Mouse (Mus musculus): ENCODE results near the gene Dmrtc1c2. TPM values are rescaled to one million over a fixed set of nuclear protein-coding genes. Genes with fewer than 3 reads are reported as not detected.
"Not testable (repeated sequence)": the region's sequence is repeated elsewhere in the genome, so short reads cannot be mapped to it uniquely, and the experiment has no call there.

Gene Dmrtc1c2
- polyA plus RNA-seq (2012; rRNA removed): not detected in 2 replicates

DNA sequence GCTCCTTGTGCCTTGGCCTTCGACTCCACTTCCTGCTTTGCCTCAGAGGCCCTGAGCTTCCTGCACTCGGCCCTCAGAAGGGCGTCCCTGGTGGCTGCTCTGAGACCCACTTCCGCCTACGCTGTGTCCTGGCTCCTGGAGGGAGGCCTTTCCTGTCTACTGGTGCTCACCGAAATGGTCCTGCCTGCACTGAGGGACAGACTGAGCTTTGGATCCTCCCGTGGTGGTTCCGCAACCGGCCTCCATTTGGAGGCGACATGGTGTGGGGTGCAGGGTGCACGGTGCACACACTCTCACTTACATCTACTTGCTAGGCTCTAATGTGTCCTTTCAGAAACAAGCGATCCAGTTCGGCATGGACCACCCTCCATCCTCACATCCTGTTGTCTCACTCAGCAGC, at the start of gene Dmrtc1c2:
TSS of gene Dmrtc1c2 (minus strand) at position 101 of the 400 bp plus-strand sequence.
- 87% methylated on average over 5 of the region's 13 CpGs for WGBS
- H3K36me3 ChIP-seq (ENCODE audit: control insufficient read depth, insufficient read depth, low read length); H3K27me3 ChIP-seq (ENCODE audit: control insufficient read depth, insufficient read depth, low read length); DNase-seq (ENCODE audit: low read depth in 1 of 2, low spot score in 2 of 2); H3K27ac ChIP-seq (ENCODE audit: insufficient read depth, low read length); H3K4me3 ChIP-seq (ENCODE audit: extremely low read depth, insufficient read depth, insufficient read length); H3K4me1 ChIP-seq (ENCODE audit: control insufficient read depth, insufficient read depth, insufficient read length): not testable (repeated sequence)

DNA sequence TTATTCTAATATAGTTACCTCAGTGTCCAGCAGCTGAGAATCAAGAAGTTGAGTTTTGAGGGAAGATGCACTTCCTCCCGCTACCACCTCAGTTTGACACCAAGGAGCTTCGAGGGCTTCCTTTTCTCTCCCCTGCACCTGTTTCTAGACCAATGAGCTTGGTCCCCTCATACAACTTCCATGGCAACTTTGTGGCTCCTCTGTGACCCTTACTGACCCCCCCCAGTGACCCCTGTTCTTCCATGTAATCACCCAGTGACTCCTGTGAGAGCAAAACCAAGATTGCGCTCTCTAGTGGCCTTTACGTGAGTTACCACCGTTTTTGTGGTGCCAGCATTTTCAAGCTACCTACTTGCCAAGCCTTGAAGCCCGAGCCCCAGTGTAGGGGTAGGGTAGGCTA, 13.5 kb upstream of the Dmrtc1c2 start, which contains the start of gene 1700031F05Rik:
TSS of gene 1700031F05Rik (minus strand) at position 101 of the 400 bp plus-strand sequence.
- no peaks in the 10 kb centered on the region for H3K4me1 ChIP-seq (ENCODE audit: control insufficient read depth, insufficient read depth, insufficient read length)
- no peak for TF ChIP-seq POLR2A (IDR thresholded peaks at IDR 0.05; ENCODE audit: low read depth, low read length)
- TF ChIP-seq CTCF (IDR thresholded peaks at IDR 0.05; ENCODE audit: extremely low read depth, insufficient read depth, insufficient read length, insufficient replicate concordance): no peak
- no peaks in the 10 kb centered on the region for H3K36me3 ChIP-seq (ENCODE audit: control insufficient read depth, insufficient read depth, low read length)
- no peaks in the 10 kb centered on the region for H3K27me3 ChIP-seq (ENCODE audit: control insufficient read depth, insufficient read depth, low read length)
- no peak within 1 kb of the TSS for H3K4me3 ChIP-seq (ENCODE audit: extremely low read depth, insufficient read depth, insufficient read length)
- 87% methylated on average over 6 of the region's 6 CpGs for WGBS
- H3K27ac ChIP-seq (ENCODE audit: insufficient read depth, low read length): no peak within 1 kb of the TSS
- DNase-seq (ENCODE audit: low read depth in 1 of 2, low spot score in 2 of 2): no peak

- TF ChIP-seq CTCF (IDR thresholded peaks at IDR 0.05; ENCODE audit: extremely low read depth, insufficient read depth, insufficient read length, insufficient replicate concordance) (no peak), POLR2A (IDR thresholded peaks at IDR 0.05; ENCODE audit: low read depth, low read length) (no peak)
- Histone ChIP-seq H3K4me1 (ENCODE audit: control insufficient read depth, insufficient read depth, insufficient read length) (no peaks in the 10 kb centered on the region), H3K4me3 (ENCODE audit: extremely low read depth, insufficient read depth, insufficient read length) (no peak overlapping the region), H3K27ac (ENCODE audit: insufficient read depth, low read length) (no peak overlapping the region), H3K36me3 (ENCODE audit: control insufficient read depth, insufficient read depth, low read length) (no peaks in the 10 kb centered on the region), H3K27me3 (ENCODE audit: control insufficient read depth, insufficient read depth, low read length) (no peaks in the 10 kb centered on the region)
- WGBS: 55% methylated on average over 4 of the region's 4 CpGs
- DNase-seq (ENCODE audit: low read depth in 1 of 2, low spot score in 2 of 2): no peak
Measured at GRCm38 (mm10) chrX:102812311-102812710, 42.1 kb downstream of the Dmrtc1c2 start.

DNA sequence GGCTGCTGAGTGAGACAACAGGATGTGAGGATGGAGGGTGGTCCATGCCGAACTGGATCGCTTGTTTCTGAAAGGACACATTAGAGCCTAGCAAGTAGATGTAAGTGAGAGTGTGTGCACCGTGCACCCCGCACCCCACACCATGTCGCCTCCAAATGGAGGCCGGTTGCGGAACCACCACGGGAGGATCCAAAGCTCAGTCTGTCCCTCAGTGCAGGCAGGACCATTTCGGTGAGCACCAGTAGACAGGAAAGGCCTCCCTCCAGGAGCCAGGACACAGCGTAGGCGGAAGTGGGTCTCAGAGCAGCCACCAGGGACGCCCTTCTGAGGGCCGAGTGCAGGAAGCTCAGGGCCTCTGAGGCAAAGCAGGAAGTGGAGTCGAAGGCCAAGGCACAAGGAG, 51.8 kb downstream of the Dmrtc1c2 start, which contains the start of gene Dmrtc1c1:
TSS of gene Dmrtc1c1 (plus strand) at position 301 of the 400 bp plus-strand sequence.
- not testable (repeated sequence) for H3K27ac ChIP-seq (ENCODE audit: insufficient read depth, low read length); H3K4me3 ChIP-seq (ENCODE audit: extremely low read depth, insufficient read depth, insufficient read length); DNase-seq (ENCODE audit: low read depth in 1 of 2, low spot score in 2 of 2); H3K27me3 ChIP-seq (ENCODE audit: control insufficient read depth, insufficient read depth, low read length); H3K36me3 ChIP-seq (ENCODE audit: control insufficient read depth, insufficient read depth, low read length); H3K4me1 ChIP-seq (ENCODE audit: control insufficient read depth, insufficient read depth, insufficient read length)
- WGBS: no CpG with 5 or more reads among the region's 14 CpGs

Other genes starting within 250 kb of the Dmrtc1c2 start
- gene Phka1, start 210.4 kb downstream of the Dmrtc1c2 start, polyA plus RNA-seq (2012; rRNA removed): 3.4 and 3.5 TPM in 2 replicates
- gene Gm3880, start 167.6 kb downstream of the Dmrtc1c2 start, polyA plus RNA-seq (2012; rRNA removed): not detected in 2 replicates
- not detected in 2 replicates for gene Gm9112, start 147.0 kb downstream of the Dmrtc1c2 start, polyA plus RNA-seq (2012; rRNA removed)
- gene Dmrtc1b, start 146.8 kb downstream of the Dmrtc1c2 start, polyA plus RNA-seq (2012; rRNA removed): not detected in 2 replicates
- not detected in 2 replicates for gene Dmrtc1c1, start 51.7 kb downstream of the Dmrtc1c2 start, polyA plus RNA-seq (2012; rRNA removed)
- not detected in 2 replicates for gene 1700031F05Rik, start 13.4 kb upstream of the Dmrtc1c2 start, polyA plus RNA-seq (2012; rRNA removed)
- 0.07 TPM in 1 of 2 replicates, not detected in the other for gene Dmrtc1a, start 54.1 kb upstream of the Dmrtc1c2 start, polyA plus RNA-seq (2012; rRNA removed)
- not detected in 2 replicates for gene 1700011M02Rik, start 54.3 kb upstream of the Dmrtc1c2 start, polyA plus RNA-seq (2012; rRNA removed)
- gene 1700018G05Rik, start 73.8 kb upstream of the Dmrtc1c2 start, polyA plus RNA-seq (2012; rRNA removed): not detected in 2 replicates

Data from spleen, adult 2 months (tissue).